ENCODE assay signal across 9 mouse cellular contexts in the genomic region with DNA sequence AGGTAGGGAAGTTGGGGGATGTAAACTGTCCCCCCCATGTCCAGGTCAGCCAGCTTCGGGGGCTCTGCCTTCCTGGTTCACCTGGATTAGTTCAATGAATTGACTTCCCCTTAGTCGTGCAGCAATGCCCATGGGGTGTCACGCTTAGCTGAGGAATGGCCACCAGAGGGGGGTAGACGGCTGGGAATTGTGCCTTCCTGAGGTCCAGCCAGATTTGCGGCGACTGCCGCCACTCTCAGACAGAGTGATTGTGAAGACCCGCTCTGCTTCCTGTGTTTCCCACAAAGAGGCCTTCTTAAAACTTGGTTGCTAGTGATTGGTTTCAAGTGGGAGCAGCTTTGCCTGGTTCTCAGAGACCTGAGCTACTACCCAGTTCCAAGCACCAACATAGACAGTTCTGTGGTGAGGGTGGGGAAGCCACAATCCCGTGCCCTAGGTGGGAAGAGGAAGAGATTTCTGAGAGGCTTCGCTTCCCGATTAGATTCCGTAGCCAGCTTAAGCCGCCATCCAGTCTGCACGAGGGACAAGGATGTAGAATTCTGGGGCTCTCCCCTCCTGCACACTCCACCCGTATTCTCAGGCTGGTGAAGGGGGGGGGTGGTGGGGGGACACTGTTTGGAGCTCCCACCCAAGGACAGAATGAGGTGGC. TPM values are rescaled to one million over a fixed set of nuclear protein-coding genes. Genes with fewer than 3 reads are reported as not detected.
DNase-seq lines count a peak whose midpoint lies in the region; ATAC-seq and TF ChIP-seq lines count a peak whose summit lies in the region.
"Had no signal": no experiment of that assay in that cellular context is flagged by ENCODE, and none has a peak within 500 bp of the region (broad histone marks: within the 10 kb centered on the region; RNA-seq: fewer than 3 reads in every experiment).

No protein-coding gene starts in this region.

- H3K27me3 ChIP-seq in MEL (ENCODE audit: control insufficient read depth in 1 of 2, insufficient read depth in 2 of 2, low read length in 2 of 2), result peaks cover 15 to 23% of the 10 kb centered on the region in 2 experiments
- peaks cover 27% of the 10 kb centered on the region for H3K27me3 ChIP-seq in forebrain, postnatal 0 days (ENCODE audit: insufficient read depth, low read length)
- peaks cover 72% of the 10 kb centered on the region for H3K27me3 ChIP-seq in hindbrain, embryonic 10.5 days (ENCODE audit: insufficient read depth, poor library complexity, severe bottlenecking)

- under 1% methylated on average over 15 of the region's 15 CpGs for WGBS in forebrain, postnatal 0 days
- 3% methylated on average over 15 of the region's 15 CpGs for WGBS in hindbrain, embryonic 10.5 days

- H3K79me2 ChIP-seq in MEL (ENCODE audit: control insufficient read depth, insufficient read depth, low read length, poor library complexity), result no peaks in the 10 kb centered on the region

- no peak for TF ChIP-seq POLR2A in MEL (IDR thresholded peaks at IDR 0.05; ENCODE audit: control insufficient read depth in 1 of 2, insufficient read depth in 1 of 2, low read depth in 1 of 2, low read length in 2 of 2, poor library complexity in 1 of 2)

- H3K9ac ChIP-seq in MEL (ENCODE audit: control insufficient read depth, low read depth, low read length, poor library complexity, severe bottlenecking), result no peak overlapping the region
- no peak overlapping the region for H3K9ac ChIP-seq in forebrain, postnatal 0 days
- H3K9ac ChIP-seq: liver, embryonic 13.5 days had no signal

- TF ChIP-seq EP300 in MEL (IDR thresholded peaks at IDR 0.05; ENCODE audit: low read depth in 1 of 2, low read length in 2 of 2), result no peak

- no peaks in the 10 kb centered on the region for H3K4me1 ChIP-seq in MEL (ENCODE audit: control insufficient read depth in 1 of 2, insufficient read depth in 2 of 2, low read length in 2 of 2)
- no peaks in the 10 kb centered on the region for H3K4me1 ChIP-seq in forebrain, postnatal 0 days (ENCODE audit: insufficient read depth)
- H3K4me1 ChIP-seq in hindbrain, embryonic 10.5 days (replicated peaks), result peaks cover 18% of the 10 kb centered on the region
- H3K4me1 ChIP-seq: liver, embryonic 13.5 days had no signal

- no peaks in the 10 kb centered on the region for H3K9me3 ChIP-seq in MEL (replicated peaks; ENCODE audit: insufficient read depth, low read length)
- H3K9me3 ChIP-seq in forebrain, postnatal 0 days (ENCODE audit: low read length), result no peaks in the 10 kb centered on the region
- H3K9me3 ChIP-seq in hindbrain, embryonic 10.5 days, result no peaks in the 10 kb centered on the region
- H3K9me3 ChIP-seq: liver, embryonic 13.5 days had no signal

- TF ChIP-seq CTCF in MEL (IDR thresholded peaks at IDR 0.05 in 2 of 3, conservative IDR thresholded peaks at IDR 0.05 in 1 of 3; ENCODE audit: control insufficient read depth in 1 of 3, insufficient read depth in 1 of 3, low read depth in 2 of 3, low read length in 3 of 3, poor library complexity in 1 of 3, severe bottlenecking in 1 of 3), result peak; percentile 51 to 88 (median 85)
- TF ChIP-seq CTCF in forebrain, postnatal 0 days (IDR thresholded peaks at IDR 0.05; ENCODE audit: low read depth), result peak; percentile 85

- peak overlapping the region; percentile 19; the same call in 1 of the 2 replicates for H3K4me2 ChIP-seq in forebrain, postnatal 0 days (ENCODE audit: low read depth)
- H3K4me2 ChIP-seq: liver, embryonic 13.5 days had no signal

- H3K36me3 ChIP-seq in MEL (ENCODE audit: control insufficient read depth in 1 of 2, insufficient read depth in 2 of 2, low read length in 2 of 2), result no peaks in the 10 kb centered on the region
- H3K36me3 ChIP-seq in forebrain, postnatal 0 days (ENCODE audit: insufficient read depth), result no peaks in the 10 kb centered on the region
- no peaks in the 10 kb centered on the region for H3K36me3 ChIP-seq in hindbrain, embryonic 10.5 days
- H3K36me3 ChIP-seq: liver, embryonic 13.5 days had no signal

- H3K27ac ChIP-seq in MEL (ENCODE audit: control insufficient read depth, low read depth, low read length), result no peak overlapping the region
- no peak overlapping the region for H3K27ac ChIP-seq in forebrain, postnatal 0 days (ENCODE audit: low read depth, low read length)
- H3K27ac ChIP-seq in hindbrain, embryonic 10.5 days, result peak overlapping the region; percentile 40; the same call in 1 of the 2 replicates
- H3K27ac ChIP-seq: liver, embryonic 13.5 days had no signal

- DNase-seq in MEL (ENCODE audit: low read depth, low spot score), result peak; percentile 68
- peak; percentile 45 for DNase-seq in c-Kit-positive CD71-negative TER-119-negative erythroid progenitor cells, embryonic 14.5 days (ENCODE audit: low read depth)
- peak; percentile 83 for DNase-seq in forebrain, postnatal 0 days
- peak; percentile 77 for DNase-seq in hindbrain, embryonic 10.5 days (ENCODE audit: low spot score)
- peak; percentile 82 to 85 for DNase-seq in layer of hippocampus, postnatal 10 days (ENCODE audit: low spot score in 2 of 2)
- DNase-seq in lung, postnatal 14 days, result peak; percentile 82
- DNase-seq in retina, postnatal 7 days (ENCODE audit: low read depth, low spot score), result peak; percentile 57
- DNase-seq in urinary bladder, postnatal 4 days (ENCODE audit: low spot score in 2 of 2), result peak; percentile 66 to 74
- DNase-seq: liver, embryonic 13.5 days had no signal

- TF ChIP-seq RAD21 in MEL (IDR thresholded peaks at IDR 0.05; ENCODE audit: low read depth, low read length), result peak; percentile 85

- no peak overlapping the region for H3K4me3 ChIP-seq in MEL (ENCODE audit: control insufficient read depth in 1 of 2, insufficient read depth in 1 of 2, low read depth in 2 of 2, low read length in 2 of 2)
- no peak overlapping the region for H3K4me3 ChIP-seq in forebrain, postnatal 0 days (ENCODE audit: low read depth, low read length)
- H3K4me3 ChIP-seq in hindbrain, embryonic 10.5 days, result peak overlapping the region; percentile 30
- H3K4me3 ChIP-seq: liver, embryonic 13.5 days had no signal

- ATAC-seq in forebrain, postnatal 0 days, result peak; percentile 82

TF ChIP-seq in MEL, 35 proteins besides CTCF, POLR2A, EP300 and RAD21:
- TF ChIP-seq SMC3 (IDR thresholded peaks at IDR 0.05; ENCODE audit: low read depth, low read length), result peak; percentile 93
- no peak for TF ChIP-seq MEF2A (IDR thresholded peaks at IDR 0.05; ENCODE audit: extremely low read depth, insufficient replicate concordance, low read depth, low read length, poor library complexity, severe bottlenecking)
- TF ChIP-seq ZC3H11A (IDR thresholded peaks at IDR 0.05; ENCODE audit: low read depth, low read length), result peak; percentile 71
- no peak for TF ChIP-seq TBP (IDR thresholded peaks at IDR 0.05; ENCODE audit: low read depth, low read length)

RNA-seq across cellular contexts. Expression of a gene that starts 12.2 kb away (rescaled TPM):
- total RNA-seq in MEL (2012; rRNA removed), result not detected in 2 replicates
- polyA plus RNA-seq in MEL (2012; ENCODE audit: insufficient read depth in 1 of 2, insufficient read length in 2 of 2, low read depth in 1 of 2, low replicate concordance in 2 of 2, missing spikeins in 1 of 2), result under 1 TPM in 1 of 2 experiments, not detected in 1; 0.03 TPM
- total RNA-seq in forebrain, postnatal 0 days (2014; rRNA removed), result 0.43 and 0.54 TPM in 2 replicates
- 0.19 and 0.31 TPM in 2 replicates for polyA plus RNA-seq in forebrain, postnatal 0 days (2015; fragmentation: Nextera tagmentation; extraction: Ambion mirVana)
- polyA plus RNA-seq in hindbrain, embryonic 10.5 days (2016; fragmentation: Nextera tagmentation; extraction: Ambion mirVana), result 0.08 TPM in 1 of 2 replicates, not detected in the other
- total RNA-seq in layer of hippocampus, postnatal 10 days (2021), result under 1 TPM; 0.42 to 0.55 TPM
- polyA plus RNA-seq: liver, embryonic 13.5 days had no signal

RNA-seq across cellular contexts. Expression of a gene that starts 34.0 kb away (rescaled TPM):
- total RNA-seq in MEL (2012; rRNA removed), result not detected in 2 replicates
- not detected for polyA plus RNA-seq in MEL (2012; ENCODE audit: insufficient read depth in 1 of 2, insufficient read length in 2 of 2, low read depth in 1 of 2, low replicate concordance in 2 of 2, missing spikeins in 1 of 2)
- not detected in 2 replicates for total RNA-seq in forebrain, postnatal 0 days (2014; rRNA removed)
- 0.10 TPM in 1 of 2 replicates, not detected in the other for polyA plus RNA-seq in forebrain, postnatal 0 days (2015; fragmentation: Nextera tagmentation; extraction: Ambion mirVana)
- not detected in 2 replicates for polyA plus RNA-seq in hindbrain, embryonic 10.5 days (2016; fragmentation: Nextera tagmentation; extraction: Ambion mirVana)
- total RNA-seq in layer of hippocampus, postnatal 10 days (2021), result not detected
- polyA plus RNA-seq: liver, embryonic 13.5 days had no signal

RNA-seq across cellular contexts. Expression of a gene that starts 48.4 kb away (rescaled TPM):
- 12.1 and 13.8 TPM in 2 replicates for total RNA-seq in MEL (2012; rRNA removed)
- 10 to 100 TPM in 1 of 2 experiments, not detected in 1; 16.7 TPM for polyA plus RNA-seq in MEL (2012; ENCODE audit: insufficient read depth in 1 of 2, insufficient read length in 2 of 2, low read depth in 1 of 2, low replicate concordance in 2 of 2, missing spikeins in 1 of 2)
- not detected in 2 replicates for total RNA-seq in forebrain, postnatal 0 days (2014; rRNA removed)
- polyA plus RNA-seq in forebrain, postnatal 0 days (2015; fragmentation: Nextera tagmentation; extraction: Ambion mirVana), result not detected in 2 replicates
- not detected in 2 replicates for polyA plus RNA-seq in hindbrain, embryonic 10.5 days (2016; fragmentation: Nextera tagmentation; extraction: Ambion mirVana)
- not detected for total RNA-seq in layer of hippocampus, postnatal 10 days (2021)
- polyA plus RNA-seq: liver, embryonic 13.5 days had no signal

Comparison
In these comparisons a context has a peak if more than half of its experiments do, and no peak if none do; other contexts are left out.
1. RNA of a gene that starts 48.4 kb away (total RNA-seq): 12.1 to 13.8 TPM in MEL; not detected in forebrain, postnatal 0 days and not detected in layer of hippocampus, postnatal 10 days; every median in the first group is over 10 times any median in the second.
2. Peak in every context shown above with its lines, with median percentiles within 50 percentile points of each other: DNase-seq.